ENCODE assay signal across 9 mouse cellular contexts in the genomic region with DNA sequence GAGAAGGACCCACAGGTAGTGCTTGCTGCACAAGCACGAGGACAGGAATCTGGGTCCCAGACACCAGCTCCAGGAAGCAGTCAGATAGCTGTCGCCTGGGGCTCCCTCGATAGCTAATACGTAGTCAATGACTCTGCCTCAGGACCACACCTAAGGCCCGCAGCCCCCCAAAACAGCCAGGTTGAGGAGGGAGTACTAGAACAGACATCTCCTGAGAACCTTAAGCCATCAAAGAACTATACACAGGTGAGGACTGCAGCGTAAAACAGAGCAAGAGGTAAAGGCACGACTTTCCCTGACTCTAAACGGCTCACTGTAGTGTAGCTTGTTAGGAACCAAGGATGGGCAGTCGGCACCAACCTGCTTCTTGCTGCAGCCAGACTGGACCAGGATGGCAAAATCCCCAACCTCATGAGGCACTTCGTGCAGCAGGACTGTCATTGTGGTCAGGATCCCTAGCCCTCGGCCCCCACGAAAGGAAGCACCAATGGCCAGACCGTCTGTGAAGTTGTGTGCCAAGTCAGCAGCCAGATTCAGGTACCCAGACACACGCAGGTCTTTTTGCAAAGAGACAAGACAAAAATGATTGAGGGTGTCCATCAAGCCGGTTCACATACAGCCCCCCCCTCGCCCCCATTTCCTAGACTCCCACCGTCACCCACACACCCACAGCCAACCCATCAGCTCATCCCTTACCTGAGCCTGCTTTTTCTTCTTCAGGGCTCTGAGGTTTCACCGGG. TPM values are rescaled to one million over a fixed set of nuclear protein-coding genes. Genes with fewer than 3 reads are reported as not detected.
A peak's percentile ranks its signal among the peaks of the same experiment; 100 is the strongest.
DNase-seq lines count a peak whose midpoint lies in the region; ATAC-seq and TF ChIP-seq lines count a peak whose summit lies in the region.
"Had no signal": no experiment of that assay in that cellular context is flagged by ENCODE, and none has a peak within 500 bp of the region (broad histone marks: within the 10 kb centered on the region; RNA-seq: fewer than 3 reads in every experiment).

No protein-coding gene starts in this region.

- peak overlapping the region; percentile 92 for H3K4me3 ChIP-seq in heart, embryonic 12.5 days
- peak overlapping the region; percentile 63; the same call in 1 of the 2 replicates for H3K4me3 ChIP-seq in heart, postnatal 0 days (ENCODE audit: low read depth, low read length)
- peak overlapping the region; percentile 99 for H3K4me3 ChIP-seq in midbrain, embryonic 10.5 days

- peaks cover 70% of the 10 kb centered on the region for H3K4me1 ChIP-seq in heart, embryonic 12.5 days (replicated peaks)
- peaks cover 37% of the 10 kb centered on the region for H3K4me1 ChIP-seq in heart, postnatal 0 days (ENCODE audit: control insufficient read depth, insufficient read depth)
- peaks cover 79% of the 10 kb centered on the region for H3K4me1 ChIP-seq in midbrain, embryonic 10.5 days

- H3K27me3 ChIP-seq in heart, embryonic 12.5 days (replicated peaks): no peaks in the 10 kb centered on the region
- H3K27me3 ChIP-seq in heart, postnatal 0 days (ENCODE audit: control insufficient read depth, insufficient read depth, low read length): no peaks in the 10 kb centered on the region
- no peaks in the 10 kb centered on the region for H3K27me3 ChIP-seq in midbrain, embryonic 10.5 days (ENCODE audit: low read depth, poor library complexity, severe bottlenecking)

- no peaks in the 10 kb centered on the region for H3K9me3 ChIP-seq in heart, embryonic 12.5 days (replicated peaks)
- H3K9me3 ChIP-seq in heart, postnatal 0 days (replicated peaks; ENCODE audit: control insufficient read depth, low read length): no peaks in the 10 kb centered on the region
- no peaks in the 10 kb centered on the region for H3K9me3 ChIP-seq in midbrain, embryonic 10.5 days (replicated peaks)

- peak overlapping the region; percentile 94 for H3K9ac ChIP-seq in heart, embryonic 12.5 days
- H3K9ac ChIP-seq in heart, postnatal 0 days (replicated peaks; ENCODE audit: low read depth, low read length): no peak overlapping the region

- WGBS in heart, embryonic 12.5 days: 86% methylated on average over 18 of the region's 18 CpGs
- WGBS in heart, postnatal 0 days: 81% methylated on average over 18 of the region's 18 CpGs
- WGBS in midbrain, embryonic 10.5 days: 87% methylated on average over 18 of the region's 18 CpGs

- no peak overlapping the region for H3K27ac ChIP-seq in heart, embryonic 12.5 days (ENCODE audit: poor library complexity, severe bottlenecking)
- H3K27ac ChIP-seq in heart, postnatal 0 days (ENCODE audit: low read depth): no peak overlapping the region
- H3K27ac ChIP-seq in midbrain, embryonic 10.5 days (replicated peaks): peak overlapping the region; percentile 100

- H3K36me3 ChIP-seq in heart, embryonic 12.5 days: peaks cover 28% of the 10 kb centered on the region
- peaks cover 20% of the 10 kb centered on the region for H3K36me3 ChIP-seq in heart, postnatal 0 days (replicated peaks; ENCODE audit: control insufficient read depth, insufficient read depth, low read length)
- peaks cover 42% of the 10 kb centered on the region for H3K36me3 ChIP-seq in midbrain, embryonic 10.5 days

- no peak for ATAC-seq in heart, embryonic 12.5 days (ENCODE audit: insufficient number of reproducible peaks, low FRiP score)
- no peak for ATAC-seq in heart, postnatal 0 days (ENCODE audit: insufficient read depth, low read depth)

- no peak for DNase-seq in heart, adult 18-20 months
- peak; percentile 56 for DNase-seq in cerebellum, adult 9-11 months
- DNase-seq in heart, postnatal 0 days (ENCODE audit: low spot score): no peak
- DNase-seq in midbrain, embryonic 10.5 days (ENCODE audit: low spot score): no peak
- DNase-seq in frontal cortex, postnatal 10 days (ENCODE audit: low spot score in 2 of 2): no peak
- DNase-seq in retina, embryonic 14.5 days (ENCODE audit: low spot score): no peak
- no peak for DNase-seq in right cerebral cortex, postnatal 25 days
- DNase-seq: right cerebral cortex, postnatal 14 days had no signal

- peak overlapping the region; percentile 92 for H3K4me2 ChIP-seq in heart, embryonic 12.5 days
- H3K4me2 ChIP-seq in heart, postnatal 0 days (ENCODE audit: low read depth, low read length): 0 out of 2 replicates have a peak overlapping the region, but pooled peaks have one; percentile 85

- no peak for TF ChIP-seq EP300 in heart, postnatal 0 days (IDR thresholded peaks at IDR 0.05; ENCODE audit: low read depth)

- no peak for TF ChIP-seq CTCF in heart, postnatal 0 days (IDR thresholded peaks at IDR 0.05; ENCODE audit: low read depth)

RNA-seq across cellular contexts. Expression of gene H2-Ke6, which starts 1.5 kb away (rescaled TPM):
- 46.7 and 48.0 TPM in 2 replicates for polyA plus RNA-seq in heart, embryonic 12.5 days (2016; fragmentation: Nextera tagmentation; extraction: Ambion mirVana)
- 100 to 1,000 TPM; 131 to 137 TPM for total RNA-seq in heart, adult 18-20 months (2021)
- total RNA-seq in heart, postnatal 0 days (2014; rRNA removed; ENCODE audit: low replicate concordance): 80.6 and 101 TPM in 2 replicates
- polyA plus RNA-seq in heart, postnatal 0 days (2015; fragmentation: Nextera tagmentation; extraction: Ambion mirVana): 58.5 and 64.6 TPM in 2 replicates
- polyA plus RNA-seq in midbrain, embryonic 10.5 days (2016; fragmentation: Nextera tagmentation; extraction: Ambion mirVana): 120 and 128 TPM in 2 replicates

RNA-seq across cellular contexts. Expression of gene Slc39a7, which starts 2.2 kb away (rescaled TPM):
- 128 and 130 TPM in 2 replicates for polyA plus RNA-seq in heart, embryonic 12.5 days (2016; fragmentation: Nextera tagmentation; extraction: Ambion mirVana)
- 10 to 100 TPM; 66.3 to 67.0 TPM for total RNA-seq in heart, adult 18-20 months (2021)
- total RNA-seq in heart, postnatal 0 days (2014; rRNA removed; ENCODE audit: low replicate concordance): 88.7 and 97.2 TPM in 2 replicates
- polyA plus RNA-seq in heart, postnatal 0 days (2015; fragmentation: Nextera tagmentation; extraction: Ambion mirVana): 79.7 and 85.4 TPM in 2 replicates
- polyA plus RNA-seq in midbrain, embryonic 10.5 days (2016; fragmentation: Nextera tagmentation; extraction: Ambion mirVana): 221 and 227 TPM in 2 replicates

RNA-seq across cellular contexts. Expression of gene Rxrb, which starts 2.3 kb away (rescaled TPM):
- 34.7 and 36.9 TPM in 2 replicates for polyA plus RNA-seq in heart, embryonic 12.5 days (2016; fragmentation: Nextera tagmentation; extraction: Ambion mirVana)
- 10 to 100 TPM; 42.3 to 45.4 TPM for total RNA-seq in heart, adult 18-20 months (2021)
- total RNA-seq in heart, postnatal 0 days (2014; rRNA removed; ENCODE audit: low replicate concordance): 29.4 and 36.6 TPM in 2 replicates
- 28.4 and 31.2 TPM in 2 replicates for polyA plus RNA-seq in heart, postnatal 0 days (2015; fragmentation: Nextera tagmentation; extraction: Ambion mirVana)
- polyA plus RNA-seq in midbrain, embryonic 10.5 days (2016; fragmentation: Nextera tagmentation; extraction: Ambion mirVana): 54.0 and 56.9 TPM in 2 replicates

RNA-seq across cellular contexts. Expression of gene Ring1, which starts 4.8 kb away (rescaled TPM):
- polyA plus RNA-seq in heart, embryonic 12.5 days (2016; fragmentation: Nextera tagmentation; extraction: Ambion mirVana): 14.9 and 16.5 TPM in 2 replicates
- total RNA-seq in heart, adult 18-20 months (2021): 10 to 100 TPM; 13.2 to 16.9 TPM
- 22.5 and 48.5 TPM in 2 replicates for total RNA-seq in heart, postnatal 0 days (2014; rRNA removed; ENCODE audit: low replicate concordance)
- 10.3 and 11.9 TPM in 2 replicates for polyA plus RNA-seq in heart, postnatal 0 days (2015; fragmentation: Nextera tagmentation; extraction: Ambion mirVana)
- 13.8 and 15.3 TPM in 2 replicates for polyA plus RNA-seq in midbrain, embryonic 10.5 days (2016; fragmentation: Nextera tagmentation; extraction: Ambion mirVana)

RNA-seq across cellular contexts. Expression of gene Col11a2, which starts 9.9 kb away (rescaled TPM):
- polyA plus RNA-seq in heart, embryonic 12.5 days (2016; fragmentation: Nextera tagmentation; extraction: Ambion mirVana): 0.48 and 0.83 TPM in 2 replicates
- 1 to 10 TPM in 1 of 2 experiments, under 1 TPM in 1; 0.55 to 1.7 TPM for total RNA-seq in heart, adult 18-20 months (2021)
- 1.4 and 1.9 TPM in 2 replicates for total RNA-seq in heart, postnatal 0 days (2014; rRNA removed; ENCODE audit: low replicate concordance)
- polyA plus RNA-seq in heart, postnatal 0 days (2015; fragmentation: Nextera tagmentation; extraction: Ambion mirVana): 0.25 and 0.29 TPM in 2 replicates
- 0.92 and 1.1 TPM in 2 replicates for polyA plus RNA-seq in midbrain, embryonic 10.5 days (2016; fragmentation: Nextera tagmentation; extraction: Ambion mirVana)
